Mouse (Mus musculus) heart, embryonic 16.5 days (tissue): ENCODE measurements around the gene Atl1. TPM values are rescaled to one million over a fixed set of nuclear protein-coding genes. Genes with fewer than 3 reads are reported as not detected.

Experiments used
- ATAC-seq: fragments of 200-750 bp; cut with Nextera tagmentation; replicated peaks from 2 replicates; pipeline ENCODE4 v1.8.0; 2017; ENCODE audit warnings: moderate number of reproducible peaks; ENCODE audit not compliant: insufficient read depth, low FRiP score; ENCODE audit errors: extremely low read depth
- H3K27ac ChIP-seq: fragments of 300-500 bp; sonication (generic); 2 replicates; pipeline ENCODE4 v1.5.1; 2014; ENCODE audit warnings: mild to moderate bottlenecking, low read length, control low read depth, moderate library complexity
- H3K27me3 ChIP-seq: fragments of 300-500 bp; sonication (generic); 2 replicates; pipeline ENCODE4 v1.6.1; 2014; ENCODE audit warnings: low read length, mixed read lengths; ENCODE audit not compliant: control insufficient read depth, insufficient read depth
- H3K36me3 ChIP-seq: fragments of 300-500 bp; sonication (generic); 2 replicates; pipeline ENCODE4 v1.6.1; 2014; ENCODE audit not compliant: control insufficient read depth, insufficient read depth
- H3K4me1 ChIP-seq: fragments of 300-500 bp; sonication (generic); 2 replicates; pipeline ENCODE4 v1.6.1; 2014; ENCODE audit warnings: low read length, mixed read lengths; ENCODE audit not compliant: control insufficient read depth, insufficient read depth
- H3K4me2 ChIP-seq: fragments of 300-500 bp; sonication (generic); 2 replicates; pipeline ENCODE4 v1.6.1; 2014; ENCODE audit warnings: low read depth, mild to moderate bottlenecking, control low read depth, low read length
- H3K4me3 ChIP-seq: fragments of 300-500 bp; sonication (generic); 2 replicates; pipeline ENCODE4 v1.5.1; 2014; ENCODE audit warnings: mild to moderate bottlenecking, control low read depth, low read length
- H3K9ac ChIP-seq: fragments of 300-500 bp; sonication (generic); 2 replicates; pipeline ENCODE4 v1.6.1; 2014; ENCODE audit warnings: low read length, control low read depth
- H3K9me3 ChIP-seq: fragments of 300-500 bp; sonication (generic); replicated peaks from 2 replicates; pipeline ENCODE4 v1.6.1; 2016; ENCODE audit warnings: low read length; ENCODE audit not compliant: control insufficient read depth
- WGBS: fragments of 180-500 bp; shearing (Covaris S2); extraction: QIAGEN DNeasy Blood & Tissue Kit; methylation state at CpG from one replicate; pipeline ENCODE4 v1.1.7; 2014; 5-methylcytosine and 5-hydroxymethylcytosine counted together
- polyA plus RNA-seq: library from polyadenylated mRNA; unstranded; fragments of >200 nt; fragmentation: Nextera tagmentation; extraction: Ambion mirVana; gene quantifications from 2 replicates; pipeline ENCODE4 v1.2.1, GENCODE M21; 2015

The Atl1 gene
- polyA plus RNA-seq, 1 experiment from 2014 or later = 6.1 TPM

GRCm38 (mm10) chr12:69879172-69879665 lies 13.2 kb upstream of the Atl1 start:
- no peak for ATAC-seq
- Histone ChIP-seq H3K9ac (no peak overlapping the region), H3K4me3 (no peak overlapping the region), H3K36me3 (peaks cover 2% of the 10 kb centered on the region; the same call in 1 of the 2 replicates), H3K9me3 (no peaks in the 10 kb centered on the region), H3K4me1 (peaks cover 27% of the 10 kb centered on the region), H3K4me2 (no peak overlapping the region; the same call in 1 of the 2 replicates), H3K27me3 (no peaks in the 10 kb centered on the region), H3K27ac (peak overlapping the region; percentile 31; the same call in 1 of the 2 replicates)
- 22% methylated on average over 4 of the region's 4 CpGs for WGBS

- no peaks in the 10 kb centered on the region for H3K9me3 ChIP-seq
- no peak overlapping the region for H3K27ac ChIP-seq
- H3K27me3 ChIP-seq = no peaks in the 10 kb centered on the region
- H3K4me1 ChIP-seq = peaks cover 27% of the 10 kb centered on the region
- no peak overlapping the region for H3K4me3 ChIP-seq
- no peak for ATAC-seq
- 29% methylated on average over 6 of the region's 6 CpGs for WGBS
- no peak overlapping the region for H3K9ac ChIP-seq
- peaks cover 2% of the 10 kb centered on the region; the same call in 1 of the 2 replicates for H3K36me3 ChIP-seq
- no peak overlapping the region for H3K4me2 ChIP-seq
These were observed 12.7 kb upstream of the Atl1 start for GRCm38 (mm10) chr12:69879739-69880138.

- WGBS = 52% methylated on average over 10 of the region's 10 CpGs
- ATAC-seq = 0 out of 2 replicates have a peak, but pooled peaks have one; percentile 23
- H3K27me3 ChIP-seq = no peaks in the 10 kb centered on the region
- H3K4me3 ChIP-seq = no peak overlapping the region
- H3K9ac ChIP-seq = no peak overlapping the region
- no peak overlapping the region for H3K27ac ChIP-seq
- peaks cover 23% of the 10 kb centered on the region for H3K4me1 ChIP-seq
- H3K4me2 ChIP-seq = no peak overlapping the region
- no peaks in the 10 kb centered on the region for H3K9me3 ChIP-seq
- H3K36me3 ChIP-seq = peaks cover 4% of the 10 kb centered on the region; the same call in 1 of the 2 replicates
These were observed 11.1 kb upstream of the Atl1 start for GRCm38 (mm10) chr12:69881198-69881905.

GRCm38 (mm10) chr12:69884053-69884452 lies 8.4 kb upstream of the Atl1 start:
- Histone ChIP-seq H3K27ac (no peak overlapping the region), H3K27me3 (no peaks in the 10 kb centered on the region), H3K9ac (no peak overlapping the region), H3K4me3 (no peak overlapping the region), H3K36me3 (peaks cover 4% of the 10 kb centered on the region; the same call in 1 of the 2 replicates), H3K4me2 (no peak overlapping the region), H3K9me3 (no peaks in the 10 kb centered on the region), H3K4me1 (peaks cover 18% of the 10 kb centered on the region)
- WGBS = 92% methylated on average over 5 of the region's 5 CpGs
- no peak for ATAC-seq

- ATAC-seq = no peak
- Histone ChIP-seq H3K27ac (no peak overlapping the region), H3K9me3 (no peaks in the 10 kb centered on the region), H3K9ac (no peak overlapping the region), H3K4me1 (peaks cover 19% of the 10 kb centered on the region), H3K4me3 (no peak overlapping the region), H3K4me2 (no peak overlapping the region), H3K36me3 (peaks cover 4% of the 10 kb centered on the region; the same call in 1 of the 2 replicates), H3K27me3 (no peaks in the 10 kb centered on the region)
- WGBS = 89% methylated on average over 5 of the region's 5 CpGs
These were observed 7.1 kb upstream of the Atl1 start for GRCm38 (mm10) chr12:69885170-69885923.

GRCm38 (mm10) chr12:69887776-69888175 lies 4.6 kb upstream of the Atl1 start:
- ATAC-seq = no peak
- WGBS = 66% methylated on average over 6 of the region's 6 CpGs
- Histone ChIP-seq H3K4me2 (no peak overlapping the region), H3K9me3 (no peaks in the 10 kb centered on the region), H3K4me1 (peaks cover 28% of the 10 kb centered on the region), H3K9ac (no peak overlapping the region), H3K36me3 (peaks cover 4% of the 10 kb centered on the region; the same call in 1 of the 2 replicates), H3K27ac (no peak overlapping the region), H3K27me3 (no peaks in the 10 kb centered on the region), H3K4me3 (no peak overlapping the region)

GRCm38 (mm10) chr12:69888345-69888744 lies 4.1 kb upstream of the Atl1 start:
- H3K4me3 ChIP-seq = no peak overlapping the region
- H3K27me3 ChIP-seq = no peaks in the 10 kb centered on the region
- no peak overlapping the region for H3K27ac ChIP-seq
- peaks cover 28% of the 10 kb centered on the region for H3K4me1 ChIP-seq
- H3K9me3 ChIP-seq = no peaks in the 10 kb centered on the region
- 72% methylated on average over 1 of the region's 1 CpGs for WGBS
- no peak for ATAC-seq
- no peak overlapping the region for H3K4me2 ChIP-seq
- H3K9ac ChIP-seq = no peak overlapping the region
- 0 out of 2 replicates have a peak, but pooled peaks cover 2% of the 10 kb centered on the region for H3K36me3 ChIP-seq

GRCm38 (mm10) chr12:69890051-69890450 lies 2.4 kb upstream of the Atl1 start:
- H3K9ac ChIP-seq = peak overlapping the region; percentile 91
- peak overlapping the region; percentile 90 for H3K4me3 ChIP-seq
- H3K9me3 ChIP-seq = no peaks in the 10 kb centered on the region
- peaks cover 28% of the 10 kb centered on the region for H3K4me1 ChIP-seq
- ATAC-seq = no peak
- H3K27ac ChIP-seq = peak overlapping the region; percentile 56
- peak overlapping the region; percentile 84 for H3K4me2 ChIP-seq
- no peaks in the 10 kb centered on the region for H3K27me3 ChIP-seq
- H3K36me3 ChIP-seq = 0 out of 2 replicates have a peak, but pooled peaks cover 2% of the 10 kb centered on the region
- WGBS = 50% methylated on average over 6 of the region's 6 CpGs

GRCm38 (mm10) chr12:69890476-69890875 lies 1.9 kb upstream of the Atl1 start:
- WGBS = 16% methylated on average over 5 of the region's 5 CpGs

More at GRCm38 (mm10) chr12:69890476-69890875, 1.9 kb upstream of the Atl1 start:
- H3K4me3 ChIP-seq = peak overlapping the region; percentile 90
- H3K36me3 ChIP-seq = 0 out of 2 replicates have a peak, but pooled peaks cover 2% of the 10 kb centered on the region
- no peaks in the 10 kb centered on the region for H3K9me3 ChIP-seq
- no peak for ATAC-seq
- no peaks in the 10 kb centered on the region for H3K27me3 ChIP-seq
- H3K4me1 ChIP-seq = peaks cover 28% of the 10 kb centered on the region
- peak overlapping the region; percentile 91 for H3K9ac ChIP-seq
- H3K27ac ChIP-seq = peak overlapping the region; percentile 56
- peak overlapping the region; percentile 84 for H3K4me2 ChIP-seq
